Mouse (Mus musculus): ENCODE data around the gene Clasp2. TPM values are rescaled to one million over a fixed set of nuclear protein-coding genes. Genes with fewer than 3 reads are reported as not detected.

Gene Clasp2
- polyA plus RNA-seq, 1 experiment from 2014 or later = 8.7 TPM

Other genes starting within 250 kb of the Clasp2 start
- 38.9 and 42.5 TPM in 2 replicates for gene Pdcd6ip, start 33.2 kb upstream of the Clasp2 start, polyA plus RNA-seq (2015; fragmentation: Nextera tagmentation; extraction: Ambion mirVana)
- 41.9 and 42.0 TPM in 2 replicates for gene Ubp1, start 189.5 kb downstream of the Clasp2 start, polyA plus RNA-seq (2015; fragmentation: Nextera tagmentation; extraction: Ambion mirVana)

Data from liver, embryonic 16.5 days (tissue).